In the genomic region with DNA sequence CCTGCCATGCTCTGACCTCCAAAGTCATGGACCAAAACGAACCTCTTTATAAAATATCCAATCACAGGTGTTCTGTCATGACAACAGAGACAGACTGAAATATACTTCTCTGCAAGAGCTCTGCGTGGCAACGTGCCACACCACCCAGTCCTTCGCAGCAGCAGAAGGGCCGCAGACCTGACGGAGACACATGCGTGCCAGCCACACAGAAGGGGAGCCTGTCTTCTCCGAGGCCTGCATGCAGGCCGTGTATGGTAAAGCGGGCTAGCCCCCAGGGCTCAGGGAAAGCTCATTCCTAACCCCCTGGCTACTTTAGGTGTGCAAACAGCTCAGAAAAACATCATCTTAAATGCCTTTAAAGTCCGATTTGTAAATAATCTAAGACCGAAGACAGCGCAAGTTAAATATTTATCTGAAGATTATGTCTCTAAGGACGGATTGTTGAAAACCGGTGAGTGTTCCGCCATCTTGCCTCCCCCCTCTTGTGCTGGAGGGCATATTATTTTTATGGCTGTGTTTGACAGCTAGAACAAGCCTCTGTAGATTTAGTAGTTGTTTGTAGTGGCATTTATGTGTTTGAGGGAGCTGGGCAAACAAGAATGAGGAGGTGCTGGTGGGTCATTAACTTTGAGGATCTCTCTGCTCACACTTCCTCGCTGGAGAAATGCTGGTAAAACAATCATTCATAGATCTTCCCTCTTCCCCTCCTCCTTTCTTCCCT, we compare ENCODE assay signal across 21 mouse cellular contexts.
DNase-seq lines count a peak whose midpoint lies in the region; ATAC-seq and TF ChIP-seq lines count a peak whose summit lies in the region.
"Had no signal": no experiment of that assay in that cellular context is flagged by ENCODE, and none has a peak within 500 bp of the region (broad histone marks: within the 10 kb centered on the region; RNA-seq: fewer than 3 reads in every experiment).

No protein-coding gene starts in this region.

- no peaks in the 10 kb centered on the region for H3K4me1 ChIP-seq in kidney, adult 2 months (ENCODE audit: control insufficient read depth, insufficient read depth, low read length)
- peaks cover 17% of the 10 kb centered on the region for H3K4me1 ChIP-seq in midbrain, embryonic 11.5 days (ENCODE audit: control insufficient read depth, insufficient read depth, low read length)
- H3K4me1 ChIP-seq in midbrain, embryonic 15.5 days = peaks cover 23% of the 10 kb centered on the region
- H3K4me1 ChIP-seq in intestine, embryonic 16.5 days (ENCODE audit: control insufficient read depth, insufficient read depth, low read length) = peaks cover 4% of the 10 kb centered on the region; the same call in 1 of the 2 replicates

- DNase-seq in kidney, adult 2 months = peak; percentile 18
- no peak for DNase-seq in kidney, adult 8-10 months
- peak; percentile 72 for DNase-seq in midbrain, embryonic 11.5 days (ENCODE audit: low spot score, missing footprints)
- peak; percentile 14 for DNase-seq in yolk sac, embryonic 10.5 days (ENCODE audit: low spot score)
- no peak for DNase-seq in c-Kit-positive CD71-positive TER-119-positive erythroid progenitor cells, embryonic 14.5 days (ENCODE audit: low spot score)
- DNase-seq: adrenal gland, adult 8-10 months; cerebellum, adult 8-10 months; forebrain, postnatal 0 days; gastrocnemius, postnatal 25 days; heart, postnatal 36 days; liver, postnatal 0 days; thymus, postnatal 14 days had no signal

- TF ChIP-seq POLR2A in kidney, adult 2 months (IDR thresholded peaks at IDR 0.05; ENCODE audit: low read depth, low read length) = no peak

- TF ChIP-seq CTCF in kidney, adult 2 months (conservative IDR thresholded peaks at IDR 0.05; ENCODE audit: insufficient read depth, insufficient read length, low read depth, low read length) = no peak

- no peak for ATAC-seq in midbrain, embryonic 11.5 days (ENCODE audit: low FRiP score)
- no peak for ATAC-seq in midbrain, embryonic 15.5 days (replicated peaks)
- peak; percentile 56; the same call in 1 of the 2 replicates for ATAC-seq in intestine, embryonic 16.5 days
- ATAC-seq: activated CD4-positive, CD25-positive, alpha-beta regulatory T cell, adult 4 months; forebrain, postnatal 0 days; liver, postnatal 0 days; lung, postnatal 0 days had no signal

- no peaks in the 10 kb centered on the region for H3K36me3 ChIP-seq in kidney, adult 2 months (ENCODE audit: control insufficient read depth, insufficient read depth, low read length)
- no peaks in the 10 kb centered on the region for H3K36me3 ChIP-seq in midbrain, embryonic 11.5 days (ENCODE audit: control insufficient read depth, insufficient read depth, low read length)
- no peaks in the 10 kb centered on the region for H3K36me3 ChIP-seq in midbrain, embryonic 15.5 days (replicated peaks)
- H3K36me3 ChIP-seq in intestine, embryonic 16.5 days (ENCODE audit: control insufficient read depth, insufficient read depth, low read length) = no peaks in the 10 kb centered on the region
- H3K36me3 ChIP-seq: embryonic facial prominence, embryonic 15.5 days; heart, embryonic 15.5 days; hindbrain, embryonic 13.5 days had no signal

- no peak overlapping the region for H3K4me2 ChIP-seq in midbrain, embryonic 11.5 days
- no peak overlapping the region for H3K4me2 ChIP-seq in midbrain, embryonic 15.5 days
- no peak overlapping the region for H3K4me2 ChIP-seq in intestine, embryonic 16.5 days (ENCODE audit: low read depth, low read length)
- H3K4me2 ChIP-seq: embryonic facial prominence, embryonic 15.5 days; heart, embryonic 15.5 days; hindbrain, embryonic 13.5 days; liver, embryonic 11.5 days had no signal

- H3K9me3 ChIP-seq in midbrain, embryonic 11.5 days (ENCODE audit: control insufficient read depth, low read length) = no peaks in the 10 kb centered on the region
- H3K9me3 ChIP-seq in midbrain, embryonic 15.5 days = no peaks in the 10 kb centered on the region
- H3K9me3 ChIP-seq in intestine, embryonic 16.5 days (ENCODE audit: control insufficient read depth, low read length) = no peaks in the 10 kb centered on the region
- H3K9me3 ChIP-seq: embryonic facial prominence, embryonic 15.5 days; heart, embryonic 15.5 days; hindbrain, embryonic 13.5 days had no signal

- H3K4me3 ChIP-seq in kidney, adult 2 months (ENCODE audit: insufficient read depth, low read depth, low read length) = no peak overlapping the region
- no peak overlapping the region for H3K4me3 ChIP-seq in midbrain, embryonic 11.5 days (ENCODE audit: low read depth, low read length)
- H3K4me3 ChIP-seq in midbrain, embryonic 15.5 days = no peak overlapping the region
- H3K4me3 ChIP-seq in intestine, embryonic 16.5 days (ENCODE audit: low read length) = no peak overlapping the region
- H3K4me3 ChIP-seq: embryonic facial prominence, embryonic 15.5 days; heart, embryonic 15.5 days; hindbrain, embryonic 13.5 days had no signal

- WGBS in kidney, adult 2 months = 61% methylated on average over 17 of the region's 17 CpGs
- WGBS in midbrain, embryonic 11.5 days = 84% methylated on average over 17 of the region's 17 CpGs
- WGBS in midbrain, embryonic 15.5 days = 80% methylated on average over 17 of the region's 17 CpGs
- 36% methylated on average over 17 of the region's 17 CpGs for WGBS in intestine, embryonic 16.5 days

- H3K9ac ChIP-seq in midbrain, embryonic 11.5 days (ENCODE audit: low read length) = no peak overlapping the region
- H3K9ac ChIP-seq in midbrain, embryonic 15.5 days = no peak overlapping the region
- no peak overlapping the region for H3K9ac ChIP-seq in intestine, embryonic 16.5 days (ENCODE audit: low read depth, low read length)
- H3K9ac ChIP-seq: embryonic facial prominence, embryonic 15.5 days; forebrain, postnatal 0 days; heart, embryonic 15.5 days; hindbrain, embryonic 13.5 days; liver, postnatal 0 days had no signal

- no peaks in the 10 kb centered on the region for H3K27me3 ChIP-seq in kidney, adult 2 months (replicated peaks; ENCODE audit: control insufficient read depth, insufficient read depth, low read length)
- H3K27me3 ChIP-seq in midbrain, embryonic 11.5 days (ENCODE audit: control insufficient read depth, insufficient read depth, low read length) = peaks cover 13% of the 10 kb centered on the region; the same call in 1 of the 2 replicates
- no peaks in the 10 kb centered on the region for H3K27me3 ChIP-seq in midbrain, embryonic 15.5 days (replicated peaks)
- no peaks in the 10 kb centered on the region for H3K27me3 ChIP-seq in intestine, embryonic 16.5 days (replicated peaks; ENCODE audit: control insufficient read depth, insufficient read depth, low read length)
- H3K27me3 ChIP-seq: embryonic facial prominence, embryonic 15.5 days; heart, embryonic 15.5 days had no signal

- H3K27ac ChIP-seq in kidney, adult 2 months (ENCODE audit: insufficient read depth, low read depth, low read length) = no peak overlapping the region
- no peak overlapping the region for H3K27ac ChIP-seq in midbrain, embryonic 11.5 days (ENCODE audit: low read depth, low read length)
- no peak overlapping the region for H3K27ac ChIP-seq in midbrain, embryonic 15.5 days
- no peak overlapping the region for H3K27ac ChIP-seq in intestine, embryonic 16.5 days (ENCODE audit: low read length)
- H3K27ac ChIP-seq: embryonic facial prominence, embryonic 15.5 days; heart, embryonic 15.5 days; hindbrain, embryonic 13.5 days; macrophage had no signal

Comparison
In these comparisons a context has a peak if more than half of its experiments do, and no peak if none do; other contexts are left out.
1. DNase-seq: peak in kidney, adult 2 months (single experiment), midbrain, embryonic 11.5 days (single experiment) and yolk sac, embryonic 10.5 days (single experiment); none in kidney, adult 8-10 months (0 of 2) and c-Kit-positive CD71-positive TER-119-positive erythroid progenitor cells, embryonic 14.5 days (single experiment).